Mouse (Mus musculus) bone marrow macrophage, adult 2 months (primary cell): ENCODE results near the gene Ptprs.

Experiments
- CTCF ChIP-seq: IDR thresholded peaks from 2 replicates; pipeline ENCODE4 v1.5.1; 2012; ENCODE audit warnings: low read depth, mild to moderate bottlenecking, low read length, moderate library complexity
- POLR2A ChIP-seq: IDR thresholded peaks from 2 replicates; pipeline ENCODE4 v1.6.1; 2012; ENCODE audit warnings: mild to moderate bottlenecking, low read depth, low read length, borderline replicate concordance

DNA sequence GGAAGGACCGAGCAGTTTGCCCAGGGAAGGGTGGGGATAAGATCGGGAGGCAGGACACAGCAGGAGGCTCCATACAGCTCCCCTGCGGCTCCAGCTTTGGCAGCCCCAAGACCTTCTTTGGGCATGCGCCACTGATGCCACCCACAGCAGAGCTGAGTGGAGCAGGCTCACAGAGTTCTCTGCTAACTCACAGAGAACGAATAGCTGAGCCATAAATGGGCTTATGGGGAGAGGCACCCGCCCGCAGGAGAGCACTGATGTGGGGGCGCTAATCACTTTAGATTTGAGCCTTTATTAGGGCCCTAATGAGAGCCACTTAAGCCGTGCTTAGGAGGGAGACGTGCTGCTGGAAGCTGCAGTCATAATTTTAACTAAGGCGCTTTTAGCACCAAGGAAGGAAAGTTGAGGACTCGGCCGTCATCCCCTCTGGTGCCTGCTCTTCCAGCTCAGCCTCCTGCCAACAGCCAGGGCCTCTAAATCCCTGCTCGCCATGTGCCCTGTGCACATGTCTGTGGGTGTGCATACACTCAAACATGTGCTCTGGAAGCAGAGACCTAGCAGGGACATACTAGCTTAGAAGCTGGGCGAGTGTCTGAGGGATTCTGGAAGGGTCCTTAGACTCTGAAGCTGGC, 105.1 kb downstream of the Ptprs start:
- TF ChIP-seq CTCF: no peak
- TF ChIP-seq POLR2A: no peak
